Mouse (Mus musculus): Measurements from ENCODE around the gene Matn3.
"Not testable (repeated sequence)": the region's sequence is repeated elsewhere in the genome, so short reads cannot be mapped to it uniquely, and the experiment has no call there.

Gene Matn3

DNA sequence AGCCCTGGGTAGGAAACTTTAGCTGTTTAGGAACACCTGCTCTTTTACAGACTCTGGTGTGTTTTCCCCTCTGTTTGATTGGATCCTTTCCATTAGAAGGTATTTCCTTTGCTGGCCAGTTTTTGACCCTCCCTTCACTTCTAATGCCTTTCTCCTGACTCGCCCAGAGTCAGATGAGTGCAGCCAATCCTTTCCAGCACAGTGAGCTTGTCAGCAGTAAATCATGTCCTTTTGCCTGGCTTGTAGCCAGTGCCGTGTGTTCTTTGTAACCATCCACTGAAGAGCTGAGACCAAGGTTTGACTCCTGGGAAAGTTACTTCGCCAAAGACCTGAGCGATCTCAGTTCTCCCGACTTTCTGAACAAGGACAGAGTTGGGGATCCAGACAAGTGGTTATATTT, 12.4 kb upstream of the Matn3 start:
- peak; percentile 65 for DNase-seq (ENCODE audit: low read depth, low spot score)

DNA sequence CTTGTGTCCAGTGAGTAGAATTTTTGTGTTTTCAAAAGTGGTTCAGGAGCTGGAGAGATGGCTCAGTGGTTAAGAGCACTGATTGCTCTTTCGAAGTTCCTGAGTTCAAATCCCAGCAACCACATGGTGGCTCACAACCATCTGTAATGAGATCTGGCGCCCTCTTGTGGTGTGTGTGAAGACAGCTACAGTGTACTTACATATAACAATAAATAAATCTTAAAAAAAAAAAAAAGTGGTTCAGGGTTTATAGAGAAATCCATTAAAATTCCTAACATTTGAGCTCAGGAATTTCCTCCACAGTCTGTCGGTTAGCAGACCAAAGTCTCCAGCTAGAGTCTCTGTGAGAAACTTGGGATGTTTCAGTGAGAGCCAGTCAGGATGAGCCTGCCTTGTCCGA, 11.5 kb upstream of the Matn3 start:
- DNase-seq (ENCODE audit: low read depth, low spot score) = not testable (repeated sequence)

DNA sequence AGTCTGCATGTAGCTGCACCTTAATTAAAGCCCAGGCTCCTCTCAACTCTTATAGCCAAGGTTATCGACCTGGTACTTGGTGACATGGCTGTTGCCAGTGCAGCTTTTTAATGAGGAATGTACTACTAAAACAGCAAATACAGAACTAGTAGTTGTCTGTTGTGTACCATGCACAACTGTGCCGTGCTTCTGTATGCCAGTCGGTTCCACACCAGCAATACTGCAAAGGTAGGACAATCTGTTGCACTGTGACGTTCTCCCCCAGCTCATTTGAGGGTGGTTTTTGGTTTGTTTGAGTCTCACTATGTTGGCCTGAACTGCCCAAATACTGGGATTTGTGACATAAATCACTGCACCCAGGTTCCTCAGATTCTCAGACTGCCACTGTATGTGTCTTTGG, 8.2 kb upstream of the Matn3 start:
- DNase-seq (ENCODE audit: low read depth, low spot score) = no peak

DNA sequence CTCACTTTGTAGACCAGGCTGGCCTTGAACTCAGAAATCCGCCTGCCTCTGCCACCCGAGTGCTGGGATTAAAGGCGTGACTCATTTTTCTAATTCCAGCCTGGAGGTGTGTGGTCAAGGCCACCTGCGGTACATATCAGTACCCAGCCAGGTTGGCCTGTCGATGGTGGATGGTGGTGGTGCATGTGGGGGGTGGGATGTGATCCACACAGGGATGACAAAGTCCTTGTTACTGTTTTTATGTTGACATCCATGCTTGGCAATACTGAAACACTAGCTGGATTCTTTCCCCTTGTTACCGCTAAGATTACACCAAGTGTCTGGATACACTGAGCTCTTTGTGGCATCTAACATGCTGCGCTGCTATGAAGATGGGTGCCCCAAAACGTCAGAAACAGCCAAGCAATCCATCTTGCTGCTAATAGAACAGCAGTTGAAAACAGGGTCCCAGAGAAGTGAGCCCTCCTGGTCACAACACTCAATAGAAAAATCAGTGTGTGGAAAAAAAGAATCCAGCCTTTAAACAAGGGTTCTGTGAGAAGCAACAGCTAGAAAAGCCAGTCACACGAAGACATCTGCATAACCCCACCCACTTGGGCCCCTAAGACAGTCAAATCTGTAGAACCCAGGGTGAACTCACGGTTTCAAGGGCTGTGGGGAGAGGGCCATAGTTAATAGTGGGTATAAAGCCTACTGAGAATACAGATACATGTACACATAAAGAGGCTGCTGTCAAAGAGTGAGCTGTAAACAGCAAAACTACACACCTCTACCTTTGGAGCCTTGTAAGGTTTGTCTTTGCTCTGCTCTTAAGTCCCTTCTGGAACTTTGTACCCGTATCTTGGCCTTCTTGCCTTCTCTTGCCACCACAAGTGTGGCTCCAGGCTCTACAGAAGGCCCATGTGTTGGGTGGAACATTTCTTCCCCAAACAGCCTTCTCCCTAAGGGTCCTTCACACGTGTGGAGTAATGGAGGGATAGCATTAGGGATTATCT, 7.4 kb upstream of the Matn3 start:
- no peak for DNase-seq (ENCODE audit: low read depth, low spot score)

DNA sequence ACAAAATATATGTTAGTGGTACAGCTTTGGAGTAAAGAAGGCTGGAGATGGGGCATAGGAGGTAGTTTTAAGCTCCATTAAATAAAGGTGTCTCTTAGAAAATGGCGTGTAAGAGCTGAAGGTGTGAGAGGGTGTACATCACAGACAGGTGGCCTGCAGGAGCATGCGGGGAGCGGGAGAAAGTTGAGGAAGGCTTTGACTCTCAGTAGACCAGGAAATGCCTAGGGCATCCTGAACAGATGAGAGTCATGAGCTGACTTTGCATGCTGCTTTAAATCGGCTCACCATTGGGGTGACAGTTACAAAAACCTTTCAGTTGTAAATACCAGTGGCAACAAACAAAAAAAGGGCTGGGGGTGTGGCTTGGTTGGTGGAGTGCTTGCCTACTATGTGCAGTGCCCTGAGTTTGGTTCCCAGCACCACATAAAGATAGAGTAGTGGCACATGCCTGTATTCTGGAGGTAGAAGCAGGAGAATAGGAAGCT, 6.6 kb upstream of the Matn3 start:
- DNase-seq (ENCODE audit: low read depth, low spot score) = no peak

DNA sequence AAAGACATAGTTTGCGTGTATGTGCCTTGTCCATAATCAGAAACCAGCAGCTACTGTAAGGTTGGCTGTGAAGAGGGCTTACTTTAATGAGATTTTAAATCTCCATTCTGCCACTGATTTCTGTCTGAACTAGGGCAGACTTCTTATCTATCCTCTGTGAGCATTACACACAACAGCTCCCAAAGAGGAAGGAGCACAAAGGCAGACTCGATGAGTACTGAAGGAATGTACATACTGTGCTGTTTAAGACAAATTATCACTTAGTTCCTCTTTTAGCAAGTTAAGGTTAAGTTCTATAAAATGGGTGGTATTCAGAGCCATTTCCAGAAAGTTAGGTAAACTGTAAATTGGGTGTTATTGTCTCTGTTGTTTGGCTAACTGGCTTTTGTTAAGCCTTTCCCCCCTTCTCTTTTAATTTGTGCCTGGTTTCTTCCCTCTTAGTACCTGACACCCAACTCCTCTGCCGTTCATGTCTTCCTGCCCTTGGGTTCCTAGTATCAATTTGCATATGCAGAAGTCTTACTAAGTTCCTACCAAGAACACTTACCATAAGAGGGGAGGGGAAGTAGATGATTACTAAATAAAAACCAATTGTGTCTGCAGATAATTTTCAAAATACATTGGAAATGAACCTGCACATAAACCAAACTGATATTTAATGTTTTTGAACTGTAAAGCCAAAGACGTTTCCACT, 5.9 kb upstream of the Matn3 start:
- DNase-seq (ENCODE audit: low read depth, low spot score) = no peak

DNA sequence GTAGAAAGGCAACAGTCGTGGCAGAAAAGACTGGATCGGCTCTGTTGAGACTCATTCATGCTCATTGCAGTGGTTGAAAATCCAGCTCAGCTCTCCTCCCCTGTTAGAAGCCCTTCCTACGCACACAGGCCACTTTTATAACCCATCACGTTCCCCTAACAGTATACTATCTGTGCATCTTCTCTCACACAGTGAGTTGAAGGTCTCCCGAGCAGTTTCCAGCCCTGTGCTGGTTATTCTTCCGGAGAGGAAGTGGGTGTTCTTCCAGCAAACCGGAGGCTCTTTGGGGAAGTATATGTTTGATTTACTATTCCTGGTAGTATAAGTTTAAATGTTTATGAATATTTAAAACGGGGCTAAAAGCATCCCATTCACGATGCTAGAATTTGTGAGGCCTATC, 566 bp upstream of the Matn3 start:
- DNase-seq (ENCODE audit: low read depth, low spot score) = no peak

DNA sequence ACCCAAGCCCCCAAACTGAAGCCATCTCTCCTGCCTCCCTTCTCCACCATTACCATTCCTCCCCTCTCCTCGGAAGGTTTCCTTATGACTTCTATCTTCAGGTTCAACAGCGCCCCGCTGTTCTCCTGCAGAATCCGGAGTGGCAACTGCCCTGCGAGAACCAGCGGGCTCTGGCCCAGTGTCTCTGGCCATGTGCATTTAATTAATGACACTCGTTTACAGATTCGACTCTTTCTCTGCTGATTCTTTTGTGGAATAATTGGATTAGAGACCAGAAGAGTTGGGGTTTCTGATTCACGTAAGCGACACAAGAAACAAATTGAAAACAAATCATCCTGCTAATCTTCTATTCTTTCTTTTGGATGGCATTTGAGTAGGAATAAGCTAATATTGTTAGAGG, 5.4 kb downstream of the Matn3 start:
- no peak for DNase-seq (ENCODE audit: low read depth, low spot score)

DNA sequence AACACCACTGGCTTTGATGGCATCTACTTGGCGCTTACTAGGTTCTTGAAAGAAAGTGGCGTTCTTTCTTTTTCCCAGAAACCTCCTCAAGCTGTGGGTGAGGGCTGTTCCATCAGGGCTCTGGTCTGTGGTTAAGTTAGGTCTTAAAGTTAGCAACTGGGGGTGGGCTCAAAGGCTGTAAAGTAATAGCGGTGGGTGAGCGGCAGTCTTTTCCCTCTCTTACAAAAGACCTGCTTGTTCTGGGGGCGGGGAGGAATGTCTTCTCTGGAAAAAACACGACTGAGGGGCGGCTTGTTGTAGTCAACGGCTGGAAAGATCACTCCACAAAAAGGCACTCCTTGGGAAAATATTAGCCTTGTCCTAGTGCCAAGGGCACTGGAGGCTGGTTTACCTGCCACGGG, 6.4 kb downstream of the Matn3 start:
- no peak for DNase-seq (ENCODE audit: low read depth, low spot score)

DNA sequence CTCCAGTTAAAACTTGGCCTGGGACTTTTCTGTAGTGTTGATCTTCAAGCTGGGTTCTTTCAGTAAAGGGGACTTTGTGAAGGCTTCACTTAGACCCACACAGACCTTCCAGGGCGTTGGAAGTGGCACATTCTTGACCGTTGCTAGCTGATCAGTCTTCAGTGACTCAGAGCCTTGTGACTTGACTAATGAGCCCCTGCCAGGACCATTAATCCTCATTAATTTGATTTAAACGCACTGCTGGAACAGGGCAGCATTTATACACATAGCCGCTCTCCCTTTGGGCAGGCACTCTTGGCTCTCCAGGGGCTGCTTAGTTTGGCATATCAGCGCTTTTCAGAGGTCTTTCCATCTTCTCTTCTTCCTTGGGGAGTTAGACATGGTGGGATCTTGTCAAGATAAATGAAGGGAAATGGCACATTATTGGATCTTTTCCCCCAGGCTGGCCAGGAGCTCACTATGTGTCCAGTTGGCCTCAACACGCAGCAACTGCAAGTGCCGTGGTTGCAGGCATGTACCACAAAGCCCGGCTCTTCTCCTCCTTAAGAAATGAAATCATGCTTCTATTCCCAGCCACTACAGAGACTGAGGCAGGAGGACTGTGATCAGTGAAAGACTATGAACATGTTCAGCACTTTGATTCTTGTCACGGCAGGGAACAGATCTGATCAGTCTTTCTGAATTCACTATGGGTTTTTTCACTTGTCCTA, 14.0 kb downstream of the Matn3 start:
- DNase-seq (ENCODE audit: low read depth, low spot score) = no peak

DNA sequence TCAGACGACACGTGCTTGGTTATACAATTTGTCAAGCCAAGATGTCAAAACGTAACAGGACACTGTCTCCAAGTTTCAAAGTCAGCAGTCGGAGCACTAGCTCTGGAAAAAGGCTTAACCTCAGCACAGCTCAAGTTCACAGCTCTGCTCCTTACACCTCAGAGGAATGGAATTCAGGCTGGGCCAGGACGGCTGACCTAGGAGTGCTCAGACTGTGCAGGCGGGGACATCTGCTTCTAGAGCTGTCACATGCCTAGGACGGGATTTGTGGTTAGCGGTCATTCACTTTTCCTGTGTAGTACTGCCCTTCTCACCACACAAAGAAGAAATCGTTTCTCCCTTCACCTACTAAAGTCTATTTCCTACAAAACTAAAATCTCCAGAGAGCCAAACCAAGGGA, 22.1 kb downstream of the Matn3 start:
- peak; percentile 96 for DNase-seq (ENCODE audit: low read depth, low spot score)

DNA sequence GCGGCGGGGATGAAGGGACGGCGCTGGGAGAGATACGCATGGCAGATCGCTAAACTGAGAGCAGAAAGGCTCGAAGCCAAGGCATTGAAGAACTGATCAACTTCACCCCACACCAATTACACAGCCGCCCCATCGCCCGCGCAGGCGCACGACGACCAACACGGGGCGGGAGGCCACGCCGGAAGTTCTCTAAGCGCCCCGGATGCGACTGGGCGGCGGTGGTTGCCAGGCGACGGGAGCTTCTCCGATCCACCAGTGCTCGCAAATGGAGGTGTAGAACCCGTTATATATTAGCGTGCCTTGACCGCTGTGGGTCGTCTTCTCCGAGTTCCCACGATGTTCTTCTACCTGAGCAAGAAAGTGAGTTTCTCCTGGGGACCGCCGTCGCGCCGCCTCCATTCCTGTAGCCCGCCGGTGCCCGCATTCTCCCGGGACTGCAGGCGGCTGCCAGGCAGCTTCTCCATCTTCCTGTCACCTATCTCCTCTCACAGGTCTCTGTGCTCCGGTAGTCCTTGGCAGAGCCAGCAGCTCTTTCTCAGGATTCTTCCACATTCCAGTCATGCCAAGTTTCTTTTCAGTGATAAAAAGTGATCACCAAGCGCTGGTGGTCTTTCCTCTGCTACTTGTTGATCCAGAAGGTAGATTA, 26.2 kb downstream of the Matn3 start, which contains the start of gene Wdr35:
Wdr35 (plus strand) TSS at position 73 of the 646 bp plus-strand sequence.
- peak; percentile 81 for DNase-seq (ENCODE audit: low read depth, low spot score)

DNA sequence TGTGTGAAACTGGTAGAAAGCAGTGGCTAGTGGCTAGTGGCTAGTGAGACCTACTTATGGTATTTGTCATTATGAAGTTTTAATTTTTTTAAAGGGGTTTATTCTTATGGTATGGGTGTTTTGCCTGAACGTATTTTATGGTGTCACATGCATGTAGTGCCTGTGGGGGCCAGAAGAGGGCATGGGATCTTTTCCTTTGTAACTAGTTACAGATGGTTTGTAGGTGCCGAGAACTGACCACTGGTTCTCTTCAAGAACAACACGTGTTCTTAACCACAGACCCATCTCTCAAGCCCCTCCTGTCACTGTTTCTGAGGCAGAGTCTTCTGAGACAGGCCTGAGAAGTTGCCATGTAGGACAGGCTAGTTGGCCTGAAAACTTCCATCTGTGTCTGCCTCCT, 27.3 kb downstream of the Matn3 start:
- DNase-seq (ENCODE audit: low read depth, low spot score) = no peak

DNA sequence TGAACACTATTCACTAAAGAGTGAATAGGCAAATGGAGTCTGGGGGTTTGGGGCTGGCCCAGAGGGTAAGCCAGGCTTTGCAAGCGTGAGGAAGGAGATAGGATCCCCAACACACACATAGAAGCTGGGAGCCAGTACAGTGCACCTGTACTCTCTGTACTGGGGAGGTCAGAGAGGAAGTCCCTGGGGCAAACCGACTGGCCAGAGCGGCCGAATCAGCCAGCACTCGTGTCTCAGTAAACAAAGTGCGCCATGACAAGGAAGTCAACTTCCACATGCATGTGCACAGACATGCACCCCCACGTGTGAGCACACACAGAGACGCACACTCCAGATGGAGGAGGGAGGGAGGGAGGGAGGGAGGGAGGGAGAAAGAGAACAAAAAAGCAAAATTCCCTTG, 45.5 kb downstream of the Matn3 start:
- DNase-seq (ENCODE audit: low read depth, low spot score) = no peak

DNA sequence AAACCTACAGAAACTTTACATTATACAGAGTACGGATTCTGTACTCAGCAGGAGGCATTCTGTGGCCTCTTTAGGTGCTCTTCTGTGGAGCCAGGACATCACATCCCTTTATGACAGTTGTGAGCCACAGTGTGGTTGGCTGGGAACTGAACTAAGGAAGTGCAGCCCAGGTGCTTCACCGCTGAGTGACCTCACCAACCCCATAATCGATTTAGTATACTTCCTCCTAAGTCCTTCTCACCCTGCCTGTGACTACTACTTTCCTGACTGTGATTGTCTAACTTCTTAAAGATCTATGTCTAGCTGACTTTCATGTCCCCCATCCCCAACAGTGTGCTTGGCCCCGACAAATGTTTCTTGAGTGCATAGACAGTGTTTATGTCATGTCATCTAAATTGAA, 50.6 kb downstream of the Matn3 start:
- no peak for DNase-seq (ENCODE audit: low read depth, low spot score)

DNA sequence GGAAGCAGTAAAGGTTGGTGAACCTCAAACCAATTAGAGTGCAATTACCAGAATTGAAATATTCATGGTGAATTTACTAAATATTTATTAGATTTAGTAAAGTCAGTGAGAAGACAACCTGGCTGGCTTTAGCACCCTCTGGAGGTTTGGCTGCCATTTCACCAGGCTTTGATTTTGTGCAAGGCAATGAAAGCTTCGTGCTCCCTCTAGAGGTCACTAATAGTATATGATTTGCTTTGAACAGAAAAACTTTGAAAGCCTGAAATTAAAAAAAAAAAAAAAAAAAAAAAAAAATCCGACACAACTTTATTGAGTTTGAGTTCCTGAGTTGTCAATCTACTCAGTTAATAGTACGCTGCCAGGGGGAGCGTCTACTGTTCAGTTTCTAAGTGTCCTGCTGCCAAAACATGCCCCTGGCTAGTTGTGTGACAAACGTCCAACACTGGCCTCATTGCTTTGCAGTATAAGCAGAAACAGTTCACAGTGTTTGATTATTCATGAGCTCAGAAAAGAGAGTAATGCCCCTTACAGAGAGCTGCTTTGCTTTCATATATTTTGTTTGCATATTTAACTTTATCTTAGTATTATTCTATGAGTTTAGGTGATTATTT, 54.4 kb downstream of the Matn3 start:
- peak; percentile 74 for DNase-seq (ENCODE audit: low read depth, low spot score)

DNA sequence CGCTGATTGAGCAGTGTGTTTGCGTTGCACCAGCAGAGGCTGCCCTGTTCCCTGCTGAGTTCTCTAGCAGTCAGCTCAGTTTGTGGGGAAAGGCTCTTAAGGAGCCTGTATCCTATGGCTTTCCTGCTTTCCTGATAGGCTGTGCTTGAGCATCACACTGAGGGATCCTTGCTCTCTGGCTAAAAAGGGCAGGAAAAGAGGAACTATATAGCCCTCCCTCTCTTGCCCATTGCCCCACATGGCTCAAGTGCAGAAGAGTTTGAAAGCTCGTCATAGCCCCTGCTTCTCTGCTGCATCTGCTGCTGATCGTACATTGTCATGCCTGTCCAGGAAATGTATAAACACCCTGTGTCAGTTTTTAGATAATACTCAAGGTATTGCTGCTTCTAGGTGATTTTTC, 59.4 kb downstream of the Matn3 start:
- no peak for DNase-seq (ENCODE audit: low read depth, low spot score)

DNA sequence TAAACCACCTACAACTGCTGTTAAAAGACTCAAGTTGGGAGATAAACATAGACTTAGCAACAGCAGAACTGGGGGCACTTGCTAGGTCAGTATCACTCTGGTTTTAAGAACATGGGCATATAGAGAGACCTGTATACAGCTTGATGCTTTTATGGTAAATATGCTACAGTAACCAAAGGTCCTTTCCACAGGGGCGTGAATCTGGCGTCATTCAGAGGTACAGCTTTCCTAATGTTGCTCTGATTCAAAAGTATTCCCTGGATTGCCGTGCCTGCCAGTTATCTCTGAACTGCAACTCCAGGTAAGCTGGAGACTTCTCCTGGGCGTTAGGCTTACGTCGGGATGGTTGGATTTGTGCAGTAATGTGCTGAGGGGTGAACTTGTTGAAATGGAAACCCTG, 60.1 kb downstream of the Matn3 start:
- no peak for DNase-seq (ENCODE audit: low read depth, low spot score)

DNA sequence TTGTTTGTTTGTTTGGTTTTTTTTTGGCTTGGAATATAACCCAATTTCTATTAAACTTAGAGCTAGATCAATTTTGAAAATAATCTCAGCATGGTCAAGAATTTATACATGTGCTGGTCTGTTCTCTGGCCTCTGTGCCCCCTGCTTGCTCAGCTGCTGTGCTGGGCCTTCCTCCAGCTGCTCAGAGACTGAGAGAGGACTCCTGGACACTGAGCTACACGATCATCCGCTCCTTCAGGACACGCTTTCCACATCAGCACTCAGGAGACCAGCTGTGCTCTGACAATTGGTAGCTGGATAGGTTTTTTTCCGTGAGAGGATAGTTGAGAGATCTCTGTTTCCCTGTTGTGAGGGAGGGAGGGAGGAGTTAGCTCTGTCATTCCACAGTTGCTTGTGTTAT, 62.6 kb downstream of the Matn3 start:
- no peak for DNase-seq (ENCODE audit: low read depth, low spot score)

DNA sequence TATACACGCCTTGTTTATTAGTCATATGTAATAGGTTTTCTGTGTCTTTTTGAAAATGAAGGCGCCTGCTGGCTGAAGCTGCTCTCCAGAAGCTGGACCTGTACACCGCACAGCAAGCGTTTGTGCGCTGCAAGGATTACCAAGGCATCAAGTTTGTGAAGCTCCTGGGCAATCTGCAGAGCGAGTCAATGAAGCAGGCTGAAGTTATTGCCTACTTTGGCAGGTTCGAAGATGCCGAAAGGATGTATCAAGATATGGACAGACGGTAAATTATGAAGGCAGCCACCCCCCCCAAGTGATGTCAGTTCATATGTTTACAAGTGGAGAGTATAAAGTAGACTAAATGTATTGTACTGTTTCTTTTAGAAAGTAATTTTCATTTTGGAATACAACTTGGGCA, 68.6 kb downstream of the Matn3 start:
- DNase-seq (ENCODE audit: low read depth, low spot score) = no peak

DNA sequence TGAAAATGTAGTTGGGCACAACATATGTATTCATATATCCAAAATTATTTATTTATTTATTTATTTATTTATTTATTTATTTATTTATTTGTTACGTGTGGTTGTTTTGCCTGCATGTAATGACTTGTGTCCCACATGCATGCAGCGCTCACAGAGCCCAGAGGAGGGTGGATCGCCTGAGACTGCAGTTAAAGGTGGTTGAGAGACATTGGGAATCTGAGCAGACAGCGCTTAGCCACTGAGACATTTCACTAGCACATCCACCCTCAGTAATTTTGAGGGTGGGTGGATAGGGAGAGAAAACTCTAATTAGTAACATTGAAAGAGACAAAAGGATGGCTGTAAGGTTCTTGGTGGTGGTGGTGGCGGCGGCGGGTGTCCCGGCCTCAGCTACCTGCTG, 72.7 kb downstream of the Matn3 start:
- DNase-seq (ENCODE audit: low read depth, low spot score) = no peak
